Mouse (Mus musculus): ENCODE results near the gene Rps27a.

DNA sequence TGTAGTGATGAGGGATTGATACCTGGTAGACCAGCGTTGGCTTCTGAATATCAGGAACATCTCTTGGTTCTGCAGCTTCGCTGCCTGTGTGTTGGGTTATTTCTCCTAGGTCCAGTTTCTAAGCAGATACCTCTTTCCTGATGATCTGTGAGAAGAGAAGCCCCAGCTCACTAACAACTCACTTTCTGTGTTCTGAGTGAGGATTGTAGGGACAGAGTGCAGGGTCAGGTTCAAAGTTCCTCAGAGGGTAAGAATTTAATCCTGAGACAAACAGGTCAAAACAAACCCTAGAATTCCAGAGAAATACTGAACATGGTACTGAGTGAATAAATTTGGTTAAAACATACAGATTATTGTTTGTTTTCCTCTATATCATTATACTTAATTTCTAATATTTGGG is 15.5 kb upstream of the Rps27a start:
- no peak for TF ChIP-seq POLR2A (IDR thresholded peaks at IDR 0.05; ENCODE audit: borderline replicate concordance, low read depth, low read length)
- no peak for TF ChIP-seq CTCF (IDR thresholded peaks at IDR 0.05; ENCODE audit: low read depth, low read length)
